Mouse (Mus musculus): ENCODE data around the gene H2-K1. TPM values are rescaled to one million over a fixed set of nuclear protein-coding genes. Genes with fewer than 3 reads are reported as not detected.

Gene H2-K1
- polyA plus RNA-seq, 1 experiment from 2014 or later, result 23.4 TPM

DNA sequence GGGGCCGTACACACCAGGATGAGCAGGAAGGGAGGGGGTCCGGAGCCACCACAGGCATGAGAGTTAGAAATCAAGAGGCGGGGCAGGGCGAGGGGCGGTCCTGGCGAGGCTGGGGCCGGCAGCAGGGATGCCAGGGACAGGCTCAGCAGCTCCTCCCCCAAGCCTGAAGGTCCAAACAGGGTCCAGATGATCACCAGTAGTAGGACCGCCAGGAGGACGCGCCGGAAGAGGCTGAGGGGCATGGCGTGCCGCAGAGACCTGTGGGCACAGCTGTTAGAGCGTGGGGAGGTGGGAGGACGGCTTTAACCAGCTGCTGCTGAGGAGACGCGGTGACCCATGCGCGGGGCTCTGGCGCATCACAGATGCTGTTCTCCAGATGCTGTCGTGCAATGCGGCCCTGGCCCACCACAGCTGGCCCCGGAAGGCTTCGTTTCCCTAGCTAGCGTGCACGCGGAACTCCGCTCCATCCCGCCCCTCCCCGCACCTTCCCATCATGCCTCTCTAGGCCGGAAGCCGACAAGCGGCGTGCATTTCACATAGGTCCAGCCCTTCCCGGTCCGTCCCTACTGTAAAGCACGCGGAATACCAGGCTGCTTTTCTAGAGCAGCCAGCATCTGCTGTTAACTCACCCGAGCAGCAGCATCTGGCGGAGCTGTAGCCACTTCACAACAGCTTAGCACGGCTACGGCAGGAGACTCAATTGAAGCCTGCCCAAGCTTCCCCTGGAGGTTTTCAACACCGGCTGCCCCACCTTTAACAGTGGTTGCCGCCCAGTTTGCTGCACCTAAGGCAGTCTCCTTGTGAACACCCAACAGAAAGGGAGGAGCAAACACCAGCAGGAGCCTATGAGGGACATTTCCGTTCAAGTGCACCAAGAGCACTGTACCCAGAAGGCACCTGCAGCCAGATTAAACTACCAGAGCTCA is 48.9 kb downstream of the H2-K1 start, which contains the start of gene B3galt4:
TSS of gene B3galt4 (minus strand) at position 468 of the 926 bp plus-strand sequence.
- peaks cover 54% of the 10 kb centered on the region for H3K4me1 ChIP-seq
- H3K9me3 ChIP-seq, result no peaks in the 10 kb centered on the region
- peak within 1 kb of the TSS; percentile 91 for H3K27ac ChIP-seq (replicated peaks)
- H3K9ac ChIP-seq, result peak within 1 kb of the TSS; percentile 81
- under 1% methylated on average over 45 of the region's 45 CpGs for WGBS
- H3K27me3 ChIP-seq (replicated peaks), result no peaks in the 10 kb centered on the region
- peak; percentile 31; the same call in 1 of the 2 replicates for ATAC-seq (ENCODE audit: extremely low read depth, insufficient number of reproducible peaks, low FRiP score, low TSS enrichment)
- peaks cover 68% of the 10 kb centered on the region for H3K36me3 ChIP-seq
- H3K4me2 ChIP-seq, result peak within 1 kb of the TSS; percentile 99
- peak within 1 kb of the TSS; percentile 61 for H3K4me3 ChIP-seq

GRCm38 (mm10) chr17:33950131-33950625 is 50.0 kb downstream of the H2-K1 start:
- peak overlapping the region; percentile 91; the same call in 1 of the 2 replicates for H3K27ac ChIP-seq (replicated peaks)
- ATAC-seq (ENCODE audit: extremely low read depth, insufficient number of reproducible peaks, low FRiP score, low TSS enrichment), result no peak
- peak overlapping the region; percentile 81 for H3K9ac ChIP-seq
- peaks cover 79% of the 10 kb centered on the region for H3K36me3 ChIP-seq
- H3K4me3 ChIP-seq, result peak overlapping the region; percentile 61
- no peaks in the 10 kb centered on the region for H3K27me3 ChIP-seq (replicated peaks)
- H3K9me3 ChIP-seq, result no peaks in the 10 kb centered on the region
- peak overlapping the region; percentile 99 for H3K4me2 ChIP-seq
- peaks cover 53% of the 10 kb centered on the region for H3K4me1 ChIP-seq
- WGBS, result 71% methylated on average over 10 of the region's 10 CpGs

- Histone ChIP-seq H3K4me2 (no peak overlapping the region), H3K9me3 (no peaks in the 10 kb centered on the region), H3K27me3 (replicated peaks) (no peaks in the 10 kb centered on the region), H3K27ac (replicated peaks) (no peak overlapping the region), H3K36me3 (peaks cover 82% of the 10 kb centered on the region), H3K4me3 (no peak overlapping the region), H3K9ac (no peak overlapping the region), H3K4me1 (peaks cover 45% of the 10 kb centered on the region)
- ATAC-seq (ENCODE audit: extremely low read depth, insufficient number of reproducible peaks, low FRiP score, low TSS enrichment), result no peak
- WGBS, result 88% methylated on average over 19 of the region's 19 CpGs
These were observed 51.1 kb downstream of the H2-K1 start for GRCm38 (mm10) chr17:33948905-33949537.

DNA sequence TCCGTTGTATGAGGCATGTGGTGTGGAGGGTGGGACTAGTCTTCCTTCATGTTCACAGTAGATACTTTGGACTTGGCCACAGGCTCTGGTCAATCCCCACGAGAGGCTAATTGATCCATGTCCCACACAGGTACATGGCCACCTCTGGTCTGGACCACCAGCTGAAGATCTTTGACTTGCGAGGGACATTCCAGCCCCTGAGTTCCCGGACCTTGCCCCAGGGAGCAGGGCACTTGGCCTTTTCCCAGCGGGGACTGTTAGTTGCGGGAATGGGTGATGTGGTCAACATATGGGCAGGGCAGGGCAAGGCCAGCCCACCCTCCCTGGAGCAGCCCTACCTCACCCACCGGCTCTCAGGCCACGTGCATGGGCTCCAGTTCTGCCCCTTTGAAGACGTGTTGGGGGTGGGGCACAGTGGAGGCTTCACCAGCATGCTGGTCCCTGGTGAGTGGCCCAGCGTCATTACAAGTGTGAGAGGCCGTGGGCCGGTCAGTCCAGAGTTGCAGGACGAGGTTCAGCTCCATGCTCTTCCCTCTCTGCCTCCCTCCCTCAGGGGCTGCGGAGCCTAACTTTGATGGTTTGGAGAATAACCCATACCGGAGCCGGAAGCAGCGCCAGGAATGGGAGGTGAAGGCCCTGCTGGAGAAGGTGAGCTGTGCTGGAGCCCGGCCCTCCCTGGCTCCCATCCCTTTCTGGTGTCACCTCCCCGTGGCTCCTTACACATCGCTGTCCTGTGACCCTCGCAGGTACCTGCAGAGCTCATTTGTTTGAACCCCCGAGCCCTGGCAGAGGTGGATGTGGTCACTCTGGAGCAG is 51.9 kb downstream of the H2-K1 start:
- ATAC-seq (ENCODE audit: extremely low read depth, insufficient number of reproducible peaks, low FRiP score, low TSS enrichment), result no peak
- H3K27ac ChIP-seq (replicated peaks), result no peak overlapping the region
- no peak overlapping the region for H3K4me3 ChIP-seq
- 86% methylated on average over 22 of the region's 22 CpGs for WGBS
- H3K9ac ChIP-seq, result no peak overlapping the region; the same call in 1 of the 2 replicates
- H3K4me1 ChIP-seq, result peaks cover 38% of the 10 kb centered on the region
- no peak overlapping the region for H3K4me2 ChIP-seq
- H3K36me3 ChIP-seq, result peaks cover 82% of the 10 kb centered on the region
- no peaks in the 10 kb centered on the region for H3K27me3 ChIP-seq (replicated peaks)
- no peaks in the 10 kb centered on the region for H3K9me3 ChIP-seq

- no peak overlapping the region for H3K27ac ChIP-seq (replicated peaks)
- no peaks in the 10 kb centered on the region for H3K9me3 ChIP-seq
- H3K4me3 ChIP-seq, result no peak overlapping the region
- H3K9ac ChIP-seq, result no peak overlapping the region
- ATAC-seq (ENCODE audit: extremely low read depth, insufficient number of reproducible peaks, low FRiP score, low TSS enrichment), result no peak
- H3K4me2 ChIP-seq, result no peak overlapping the region
- no peaks in the 10 kb centered on the region for H3K27me3 ChIP-seq (replicated peaks)
- WGBS, result 83% methylated on average over 10 of the region's 10 CpGs
- H3K36me3 ChIP-seq, result peaks cover 82% of the 10 kb centered on the region
- peaks cover 31% of the 10 kb centered on the region for H3K4me1 ChIP-seq
These were observed 52.6 kb downstream of the H2-K1 start for GRCm38 (mm10) chr17:33947430-33948089.

MicroRNAs encoded within 50 kb of the gene (microRNA counts, 519-probe panel; counts per million panel counts)
- 209 counts per million, percentile 61 among the panel's probes with 10 or more counts for microRNA mmu-miR-219

Small RNAs within 50 kb of the gene (microRNA-seq; reads per million reads assigned to microRNA genes)
- gene Mir219a-1 (not detected), gene Mir219c (not detected)

Other genes with a start within 250 kb of the H2-K1 start
- gene Rab11b, start 239.8 kb downstream of the H2-K1 start, polyA plus RNA-seq (2015; fragmentation: Nextera tagmentation; extraction: Ambion mirVana), result 318 and 325 TPM in 2 replicates
- gene Angptl4, start 218.5 kb downstream of the H2-K1 start, polyA plus RNA-seq (2015; fragmentation: Nextera tagmentation; extraction: Ambion mirVana), result 17.0 and 17.8 TPM in 2 replicates
- 40.0 and 47.0 TPM in 2 replicates for gene Kank3, start 189.8 kb downstream of the H2-K1 start, polyA plus RNA-seq (2015; fragmentation: Nextera tagmentation; extraction: Ambion mirVana)
- 570 and 648 TPM in 2 replicates for gene Rps28, start 175.8 kb downstream of the H2-K1 start, polyA plus RNA-seq (2015; fragmentation: Nextera tagmentation; extraction: Ambion mirVana)
- 527 and 576 TPM in 2 replicates for gene Ndufa7, start 175.8 kb downstream of the H2-K1 start, polyA plus RNA-seq (2015; fragmentation: Nextera tagmentation; extraction: Ambion mirVana)
- 48.1 and 50.0 TPM in 2 replicates for gene Cd320, start 157.3 kb downstream of the H2-K1 start, polyA plus RNA-seq (2015; fragmentation: Nextera tagmentation; extraction: Ambion mirVana)
- not detected in 2 replicates for gene Gm7029, start 126.5 kb downstream of the H2-K1 start, polyA plus RNA-seq (2015; fragmentation: Nextera tagmentation; extraction: Ambion mirVana)
- 5.3 and 5.4 TPM in 2 replicates for gene Kifc1, start 109.7 kb downstream of the H2-K1 start, polyA plus RNA-seq (2015; fragmentation: Nextera tagmentation; extraction: Ambion mirVana)
- 0.19 TPM in 1 of 2 replicates, not detected in the other for gene Platr17, start 95.2 kb downstream of the H2-K1 start, polyA plus RNA-seq (2015; fragmentation: Nextera tagmentation; extraction: Ambion mirVana)
- gene Daxx, start 90.9 kb downstream of the H2-K1 start, polyA plus RNA-seq (2015; fragmentation: Nextera tagmentation; extraction: Ambion mirVana), result 31.7 and 35.3 TPM in 2 replicates
- 34.2 and 36.8 TPM in 2 replicates for gene Tapbp, start 84.4 kb downstream of the H2-K1 start, polyA plus RNA-seq (2015; fragmentation: Nextera tagmentation; extraction: Ambion mirVana)
- gene Zbtb22, start 84.4 kb downstream of the H2-K1 start, polyA plus RNA-seq (2015; fragmentation: Nextera tagmentation; extraction: Ambion mirVana), result 12.8 and 12.9 TPM in 2 replicates
- 32.6 and 37.6 TPM in 2 replicates for gene Rgl2, start 70.8 kb downstream of the H2-K1 start, polyA plus RNA-seq (2015; fragmentation: Nextera tagmentation; extraction: Ambion mirVana)
- gene Pfdn6, start 60.0 kb downstream of the H2-K1 start, polyA plus RNA-seq (2015; fragmentation: Nextera tagmentation; extraction: Ambion mirVana), result 113 and 125 TPM in 2 replicates
- gene Wdr46, start 59.7 kb downstream of the H2-K1 start, polyA plus RNA-seq (2015; fragmentation: Nextera tagmentation; extraction: Ambion mirVana), result 20.5 and 20.6 TPM in 2 replicates
- 4.5 and 7.0 TPM in 2 replicates for gene B3galt4, start 48.9 kb downstream of the H2-K1 start, polyA plus RNA-seq (2015; fragmentation: Nextera tagmentation; extraction: Ambion mirVana)
- 36.0 and 39.6 TPM in 2 replicates for gene Vps52, start 44.5 kb downstream of the H2-K1 start, polyA plus RNA-seq (2015; fragmentation: Nextera tagmentation; extraction: Ambion mirVana)
- gene Rps18, start 44.3 kb downstream of the H2-K1 start, polyA plus RNA-seq (2015; fragmentation: Nextera tagmentation; extraction: Ambion mirVana), result 923 and 1,093 TPM in 2 replicates
- 10.4 and 14.9 TPM in 2 replicates for gene Ring1, start 24.3 kb upstream of the H2-K1 start, polyA plus RNA-seq (2015; fragmentation: Nextera tagmentation; extraction: Ambion mirVana)
- 37.7 and 45.6 TPM in 2 replicates for gene H2-Ke6, start 27.7 kb upstream of the H2-K1 start, polyA plus RNA-seq (2015; fragmentation: Nextera tagmentation; extraction: Ambion mirVana)
- 128 and 130 TPM in 2 replicates for gene Slc39a7, start 31.3 kb upstream of the H2-K1 start, polyA plus RNA-seq (2015; fragmentation: Nextera tagmentation; extraction: Ambion mirVana)
- 28.5 and 32.4 TPM in 2 replicates for gene Rxrb, start 31.5 kb upstream of the H2-K1 start, polyA plus RNA-seq (2015; fragmentation: Nextera tagmentation; extraction: Ambion mirVana)
- gene Col11a2, start 39.1 kb upstream of the H2-K1 start, polyA plus RNA-seq (2015; fragmentation: Nextera tagmentation; extraction: Ambion mirVana), result 0.34 and 0.64 TPM in 2 replicates
- 0.23 TPM in 2 replicates for gene H2-Oa, start 92.0 kb upstream of the H2-K1 start, polyA plus RNA-seq (2015; fragmentation: Nextera tagmentation; extraction: Ambion mirVana)
- 6.0 TPM in 2 replicates for gene H2-DMa, start 119.2 kb upstream of the H2-K1 start, polyA plus RNA-seq (2015; fragmentation: Nextera tagmentation; extraction: Ambion mirVana)
- 69.0 and 70.0 TPM in 2 replicates for gene Brd2, start 122.3 kb upstream of the H2-K1 start, polyA plus RNA-seq (2015; fragmentation: Nextera tagmentation; extraction: Ambion mirVana)
- 0.15 and 0.20 TPM in 2 replicates for gene H2-DMb2, start 143.0 kb upstream of the H2-K1 start, polyA plus RNA-seq (2015; fragmentation: Nextera tagmentation; extraction: Ambion mirVana)
- 0.24 and 0.27 TPM in 2 replicates for gene H2-DMb1, start 152.7 kb upstream of the H2-K1 start, polyA plus RNA-seq (2015; fragmentation: Nextera tagmentation; extraction: Ambion mirVana)
- gene Tap1, start 187.2 kb upstream of the H2-K1 start, polyA plus RNA-seq (2015; fragmentation: Nextera tagmentation; extraction: Ambion mirVana), result 1.4 and 1.6 TPM in 2 replicates
- 1.7 and 2.1 TPM in 2 replicates for gene Psmb9, start 187.4 kb upstream of the H2-K1 start, polyA plus RNA-seq (2015; fragmentation: Nextera tagmentation; extraction: Ambion mirVana)
- gene Psmb8, start 197.4 kb upstream of the H2-K1 start, polyA plus RNA-seq (2015; fragmentation: Nextera tagmentation; extraction: Ambion mirVana), result 3.2 and 4.3 TPM in 2 replicates
- gene Tap2, start 203.2 kb upstream of the H2-K1 start, polyA plus RNA-seq (2015; fragmentation: Nextera tagmentation; extraction: Ambion mirVana), result 1.8 and 2.1 TPM in 2 replicates
- not detected in 2 replicates for gene H2-Ob, start 238.6 kb upstream of the H2-K1 start, polyA plus RNA-seq (2015; fragmentation: Nextera tagmentation; extraction: Ambion mirVana)